Mouse (Mus musculus) skeletal muscle tissue, adult 2 months (tissue): ENCODE results near the gene Sox15.

Source experiments
- DNase-seq: peaks from one replicate; pipeline ENCODE4 v3.0.0-alpha.2; 2012; ENCODE audit warnings: low read depth, low spot score

Sox15 gene

DNA sequence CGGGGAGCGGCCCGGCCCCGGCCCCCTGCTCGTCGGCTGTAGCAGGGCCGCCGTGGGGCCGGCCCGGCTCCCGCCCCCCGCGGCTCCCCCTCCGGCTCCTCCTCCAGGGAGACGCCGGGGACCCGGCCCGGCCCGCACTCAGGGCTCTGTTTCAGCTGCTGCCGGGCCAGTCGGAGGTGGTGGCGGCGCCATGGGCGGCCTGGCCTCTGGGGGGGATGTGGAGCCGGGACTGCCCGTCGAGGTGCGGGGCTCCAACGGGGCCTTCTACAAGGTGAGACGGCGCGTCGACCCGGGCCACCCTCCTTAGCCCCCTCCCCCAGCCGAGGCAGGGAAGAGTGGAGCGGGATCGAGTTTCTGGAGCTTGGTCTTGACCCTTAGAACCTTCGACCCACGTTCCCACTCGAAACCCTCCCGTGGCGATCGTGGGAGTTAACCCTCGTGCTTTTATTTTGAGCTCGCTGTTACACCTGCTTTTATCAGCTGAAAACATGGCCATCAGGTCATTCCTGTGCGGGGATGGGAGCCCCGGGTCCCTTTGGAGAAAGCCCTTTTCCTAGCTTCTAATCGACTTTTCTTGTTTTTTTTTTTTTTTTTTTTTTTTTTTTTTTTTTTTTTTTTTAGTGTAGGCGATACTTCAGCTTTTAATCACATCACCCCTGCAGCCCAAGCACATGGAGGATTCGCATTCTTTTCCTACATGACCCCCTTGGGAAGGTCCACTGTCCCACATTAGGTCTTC lies 21.8 kb upstream of the Sox15 start:
- DNase-seq = peak; percentile 49

- no peak for DNase-seq
Observed at GRCm38 (mm10) chr11:69635471-69635870, 19.6 kb upstream of the Sox15 start.

DNA sequence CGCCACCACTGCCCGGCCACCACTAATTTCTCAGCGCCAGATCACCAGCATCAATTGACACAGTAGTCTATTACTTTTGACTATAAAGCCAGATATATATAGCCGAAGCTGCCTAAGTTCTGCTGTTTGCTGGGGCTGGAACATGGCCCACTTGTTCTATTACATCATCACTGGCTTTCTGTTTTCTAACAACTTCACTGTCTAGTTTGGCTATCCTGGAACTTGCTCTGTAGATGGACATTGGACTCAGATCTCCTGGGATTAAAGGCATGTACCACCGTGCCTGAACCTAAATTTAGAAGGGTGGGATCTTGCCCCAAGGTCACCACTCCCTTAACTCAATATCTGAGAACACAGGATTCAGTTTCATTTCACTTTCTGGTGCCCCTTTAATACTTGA lies 9.3 kb upstream of the Sox15 start:
- no peak for DNase-seq

- DNase-seq = no peak
Observed at GRCm38 (mm10) chr11:69653399-69653798, 1.7 kb upstream of the Sox15 start.

GRCm38 (mm10) chr11:69654760-69655159 lies 354 bp upstream of the Sox15 start:
- DNase-seq = no peak

GRCm38 (mm10) chr11:69656065-69656455 lies 946 bp downstream of the Sox15 start:
- DNase-seq = no peak

GRCm38 (mm10) chr11:69656617-69657461 lies 1.7 kb downstream of the Sox15 start:
- no peak for DNase-seq

GRCm38 (mm10) chr11:69657462-69657881 lies 2.4 kb downstream of the Sox15 start:
- no peak for DNase-seq

GRCm38 (mm10) chr11:69661221-69661881 lies 6.2 kb downstream of the Sox15 start:
- DNase-seq = no peak

GRCm38 (mm10) chr11:69662213-69662966 lies 7.3 kb downstream of the Sox15 start, which contains the start of gene Mpdu1:
Gene Mpdu1, minus strand, starts transcription at chr11:69662642.
- peak; percentile 98 for DNase-seq

- DNase-seq = no peak
Observed at GRCm38 (mm10) chr11:69662967-69663671, 8.0 kb downstream of the Sox15 start.

DNA sequence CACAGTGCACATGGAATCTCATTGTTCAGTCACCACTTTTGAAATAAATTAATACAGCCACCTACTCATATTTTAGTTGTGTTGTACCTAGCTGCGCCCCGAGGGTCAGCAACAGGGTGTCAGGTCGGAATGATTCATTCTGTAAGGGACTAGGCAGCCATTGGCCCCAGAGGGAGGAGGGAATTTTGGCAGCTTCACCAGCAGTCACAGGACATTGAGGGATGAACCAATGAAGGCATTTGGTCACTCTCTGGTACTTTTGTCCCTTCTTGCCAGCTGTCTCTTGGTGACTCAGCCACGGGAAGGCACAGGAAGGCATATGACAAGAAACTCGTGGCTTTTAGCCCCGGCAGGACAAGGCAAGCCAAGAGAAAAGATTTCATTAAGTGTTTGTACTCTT lies 8.7 kb downstream of the Sox15 start:
- no peak for DNase-seq

DNA sequence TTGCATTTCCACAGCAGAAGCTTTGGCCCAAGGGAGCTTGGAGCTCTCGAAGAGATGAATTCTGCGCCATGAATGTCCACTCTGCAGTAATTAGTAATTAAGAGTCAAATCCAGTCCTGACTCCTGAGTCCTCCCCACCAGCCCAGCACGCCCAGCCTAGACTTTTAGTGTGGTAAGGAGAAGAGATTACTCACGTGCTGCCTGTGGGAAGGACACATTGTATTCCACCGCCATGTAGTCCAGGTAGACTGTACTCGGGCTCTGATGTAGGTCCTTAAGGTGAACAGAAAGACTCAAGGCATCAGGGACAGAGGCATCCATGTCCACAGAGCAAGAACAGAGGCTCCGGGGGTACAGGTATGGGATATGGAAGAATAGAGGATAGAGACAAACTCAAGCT lies 9.7 kb downstream of the Sox15 start:
- DNase-seq = no peak

GRCm38 (mm10) chr11:69665457-69665960 lies 10.4 kb downstream of the Sox15 start:
- DNase-seq = no peak

GRCm38 (mm10) chr11:69665961-69666664 lies 11.0 kb downstream of the Sox15 start, which contains the start of gene Cd68:
Gene Cd68, minus strand, starts transcription at chr11:69666153.
- no peak for DNase-seq

GRCm38 (mm10) chr11:69666665-69667005 lies 11.5 kb downstream of the Sox15 start:
- DNase-seq = no peak

DNA sequence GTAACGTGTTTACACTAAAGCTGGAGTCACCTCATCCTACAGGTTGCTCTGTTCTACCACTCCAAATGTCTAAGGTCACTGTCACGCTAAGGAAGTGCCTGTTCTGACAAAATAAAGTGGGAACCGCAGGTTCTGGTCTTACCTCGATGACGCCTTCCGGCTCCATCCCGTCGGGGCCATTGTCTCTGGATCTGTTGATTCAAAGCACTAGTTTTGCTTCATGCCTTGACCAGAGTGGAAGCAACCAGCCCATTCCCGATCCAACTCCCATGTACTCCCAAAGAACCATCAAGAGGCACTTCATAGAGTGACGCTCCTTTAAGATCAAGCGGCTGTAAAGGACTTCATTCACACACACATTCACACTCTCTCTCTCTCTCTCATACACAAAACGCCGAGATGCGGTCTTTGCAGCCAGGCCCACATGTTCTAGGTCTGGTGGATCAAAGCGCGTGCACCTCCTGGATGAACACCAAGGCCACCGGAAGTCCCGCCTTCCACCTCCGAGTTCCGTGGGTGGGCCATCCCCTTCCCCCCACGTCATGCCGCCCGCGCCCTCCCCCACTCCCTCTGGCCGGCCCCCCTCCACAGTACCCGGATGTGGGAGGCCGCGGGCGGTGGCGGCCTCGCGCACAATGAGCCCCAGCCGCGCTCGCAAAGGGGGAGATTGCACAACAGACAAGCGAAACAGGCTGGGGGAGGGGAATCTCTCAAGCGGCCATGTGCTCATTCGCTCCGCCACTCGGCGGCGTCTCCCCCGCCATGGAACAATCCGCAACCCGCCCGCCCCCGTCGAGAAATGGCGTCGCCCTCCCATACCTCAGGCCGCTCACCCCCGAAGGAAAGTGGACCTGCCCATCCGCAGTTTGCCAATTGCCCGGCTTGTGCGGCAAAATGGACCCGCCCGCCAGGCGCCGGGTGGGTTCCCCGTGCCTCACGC lies 15.9 kb downstream of the Sox15 start:
- DNase-seq = peak; percentile 95

- no peak for DNase-seq
Observed at GRCm38 (mm10) chr11:69671726-69672124, 16.6 kb downstream of the Sox15 start.

GRCm38 (mm10) chr11:69672211-69672706 lies 17.1 kb downstream of the Sox15 start, which contains the start of gene Eif4a1:
Gene Eif4a1, minus strand, starts transcription at chr11:69672423.
- DNase-seq = peak; percentile 100
